ENCODE assay signal across 24 mouse cellular contexts in the genomic region with DNA sequence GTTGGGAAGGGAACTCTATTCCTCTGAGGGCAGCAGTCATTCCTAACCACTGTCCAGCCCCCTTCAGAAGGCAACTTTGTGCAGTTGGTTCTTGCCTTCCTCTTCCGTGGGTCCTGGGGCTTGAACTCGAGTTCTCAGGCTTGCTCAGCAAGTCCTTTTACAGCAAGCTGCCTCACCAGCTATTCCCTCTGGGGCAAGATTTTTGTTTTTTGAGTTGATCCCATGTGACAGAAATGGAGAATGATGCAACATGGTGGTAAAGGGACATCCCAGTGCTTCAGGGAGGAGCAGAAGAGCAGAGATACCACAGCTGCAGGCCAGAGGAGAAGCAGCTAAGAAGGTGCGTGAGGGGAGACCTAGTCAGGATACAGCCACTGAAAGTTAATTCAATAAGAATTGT.
"Had no signal": no experiment of that assay in that cellular context is flagged by ENCODE, and none has a peak within 500 bp of the region (broad histone marks: within the 10 kb centered on the region; RNA-seq: fewer than 3 reads in every experiment).

No protein-coding gene starts in this region.

- H3K36me3 ChIP-seq: kidney, embryonic 15.5 days; limb, embryonic 12.5 days; limb, embryonic 15.5 days; midbrain, embryonic 10.5 days; midbrain, embryonic 13.5 days; neural tube, embryonic 12.5 days; neural tube, embryonic 15.5 days; stomach, embryonic 15.5 days had no signal

- H3K27me3 ChIP-seq: neural tube, embryonic 12.5 days; stomach, embryonic 15.5 days had no signal

- DNase-seq: kidney, adult 2 months; kidney, postnatal 10 days; kidney, postnatal 36 days; layer of hippocampus, postnatal 36 days; left cerebral cortex, postnatal 4 days; liver, postnatal 0 days; lung, embryonic 14.5 days; retina, postnatal 1 day; right cerebral cortex, postnatal 25 days; spleen, adult 18-20 months; thymus, postnatal 25 days had no signal

- ATAC-seq: liver, postnatal 0 days; lung, postnatal 0 days; midbrain, embryonic 13.5 days had no signal

- H3K9me3 ChIP-seq: kidney, embryonic 15.5 days; limb, embryonic 12.5 days; limb, embryonic 15.5 days; midbrain, embryonic 10.5 days; midbrain, embryonic 13.5 days; neural tube, embryonic 12.5 days; neural tube, embryonic 15.5 days; stomach, embryonic 15.5 days had no signal

- H3K4me1 ChIP-seq: limb, embryonic 12.5 days; midbrain, embryonic 10.5 days; neural tube, embryonic 12.5 days had no signal

- H3K27ac ChIP-seq: kidney, embryonic 15.5 days; left cerebral cortex, adult 2 months; limb, embryonic 12.5 days; limb, embryonic 15.5 days; liver, embryonic 14.5 days; macrophage; midbrain, embryonic 10.5 days; midbrain, embryonic 13.5 days; neural tube, embryonic 12.5 days; neural tube, embryonic 15.5 days; stomach, embryonic 15.5 days had no signal

- H3K9ac ChIP-seq: kidney, embryonic 15.5 days; limb, embryonic 12.5 days; limb, embryonic 15.5 days; liver, embryonic 14.5 days; liver, postnatal 0 days; lung, embryonic 14.5 days; midbrain, embryonic 13.5 days; neural tube, embryonic 12.5 days; neural tube, embryonic 15.5 days; stomach, embryonic 15.5 days had no signal

- H3K4me3 ChIP-seq: kidney, embryonic 15.5 days; left cerebral cortex, adult 2 months; limb, embryonic 12.5 days; limb, embryonic 15.5 days; megakaryocyte, embryonic 14.5 days; midbrain, embryonic 10.5 days; midbrain, embryonic 13.5 days; neural tube, embryonic 12.5 days; neural tube, embryonic 15.5 days; stomach, embryonic 15.5 days had no signal
